Mouse (Mus musculus): ENCODE results near the gene Cntd1.
A peak's percentile ranks its signal among the peaks of the same experiment; 100 is the strongest.
"Not testable (repeated sequence)": the region's sequence is repeated elsewhere in the genome, so short reads cannot be mapped to it uniquely, and the experiment has no call there.

The Cntd1 gene

DNA sequence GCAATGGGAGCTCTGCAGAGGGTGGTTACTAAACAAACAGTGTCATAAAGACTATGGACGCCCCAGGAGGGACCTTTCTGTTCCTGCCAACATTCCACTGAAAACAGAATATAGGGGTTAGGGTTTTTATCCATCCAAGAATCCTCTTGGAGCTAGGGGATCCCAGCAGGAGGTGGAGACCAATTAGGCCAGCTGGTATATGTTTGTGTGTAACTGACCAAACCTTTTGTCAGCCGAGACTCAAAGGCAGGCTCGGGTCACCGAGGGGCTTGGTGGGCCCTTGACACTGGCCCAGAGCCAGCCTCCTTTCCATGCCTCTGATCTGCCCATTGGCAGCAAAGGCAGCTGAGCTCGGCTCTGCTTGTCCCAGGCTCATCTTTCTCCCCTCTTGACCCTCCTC lies 4.1 kb downstream of the Cntd1 start:
- DNase-seq (ENCODE audit: low read depth in 2 of 2, low spot score in 2 of 2): no peak

GRCm38 (mm10) chr11:101283805-101284204 lies 5.0 kb downstream of the Cntd1 start:
- DNase-seq (ENCODE audit: low read depth in 2 of 2, low spot score in 2 of 2): no peak

DNA sequence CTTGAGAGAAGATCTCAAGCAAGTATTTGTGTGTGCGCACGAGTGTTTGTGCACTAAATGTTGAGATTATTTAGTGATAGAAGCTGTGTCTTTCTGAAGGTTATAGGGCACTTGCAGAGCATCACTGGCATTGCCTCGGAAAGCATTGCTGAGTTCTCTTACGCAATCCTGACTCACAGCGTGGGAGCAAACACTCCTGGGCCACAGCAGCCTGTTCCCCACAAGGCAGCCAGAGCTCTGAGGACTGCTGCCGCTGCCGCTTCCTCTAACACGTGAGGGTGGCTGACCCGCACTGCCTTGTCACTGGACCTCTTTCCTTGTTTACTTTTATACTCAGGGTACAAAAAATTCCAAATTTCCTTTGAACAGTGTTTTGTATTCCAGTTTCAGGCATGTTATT lies 8.5 kb downstream of the Cntd1 start:
- DNase-seq (ENCODE audit: low read depth in 2 of 2, low spot score in 2 of 2): no peak

GRCm38 (mm10) chr11:101291231-101291630 lies 12.4 kb downstream of the Cntd1 start:
- no peak for DNase-seq (ENCODE audit: low read depth in 2 of 2, low spot score in 2 of 2)

DNA sequence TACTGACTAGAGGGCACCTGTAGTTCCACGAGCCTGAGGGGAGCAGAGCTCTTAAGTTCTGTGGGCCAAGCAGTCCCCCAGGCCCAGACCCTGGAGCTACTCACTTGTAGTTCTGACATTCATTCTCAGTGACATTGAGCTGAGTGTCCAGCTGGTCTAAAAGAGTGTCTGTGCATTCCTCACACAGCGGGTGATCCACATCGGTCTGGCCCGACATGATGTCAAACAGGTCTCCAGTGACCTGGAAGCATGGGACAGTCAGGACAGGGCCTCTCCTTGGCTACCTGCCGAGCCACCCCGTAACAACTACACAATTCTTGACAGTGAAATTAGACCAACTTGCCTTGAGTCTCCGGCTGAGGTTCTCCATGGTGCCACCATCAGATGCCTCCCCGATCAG lies 16.4 kb downstream of the Cntd1 start:
- DNase-seq (ENCODE audit: low read depth in 2 of 2, low spot score in 2 of 2): no peak

DNA sequence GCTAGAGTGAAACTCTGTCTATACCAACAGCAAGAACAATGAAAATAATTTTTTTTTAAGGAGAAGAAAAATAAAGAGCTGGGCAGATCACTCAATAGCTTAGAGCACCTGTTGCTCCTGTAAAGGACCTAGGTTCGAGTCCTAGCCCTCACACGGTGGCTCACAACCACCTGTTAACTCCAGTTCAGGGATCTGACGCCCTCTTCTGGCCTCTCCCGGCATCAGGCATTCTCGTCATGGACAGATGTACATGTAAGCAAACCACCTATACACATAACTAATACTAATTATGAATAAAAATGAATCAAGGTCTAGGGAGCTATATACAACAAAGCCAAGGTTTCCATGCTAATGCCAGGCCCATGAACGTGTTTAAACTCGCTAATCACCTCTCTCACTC lies 22.1 kb downstream of the Cntd1 start:
- no peak for DNase-seq (ENCODE audit: low read depth in 2 of 2, low spot score in 2 of 2)

DNA sequence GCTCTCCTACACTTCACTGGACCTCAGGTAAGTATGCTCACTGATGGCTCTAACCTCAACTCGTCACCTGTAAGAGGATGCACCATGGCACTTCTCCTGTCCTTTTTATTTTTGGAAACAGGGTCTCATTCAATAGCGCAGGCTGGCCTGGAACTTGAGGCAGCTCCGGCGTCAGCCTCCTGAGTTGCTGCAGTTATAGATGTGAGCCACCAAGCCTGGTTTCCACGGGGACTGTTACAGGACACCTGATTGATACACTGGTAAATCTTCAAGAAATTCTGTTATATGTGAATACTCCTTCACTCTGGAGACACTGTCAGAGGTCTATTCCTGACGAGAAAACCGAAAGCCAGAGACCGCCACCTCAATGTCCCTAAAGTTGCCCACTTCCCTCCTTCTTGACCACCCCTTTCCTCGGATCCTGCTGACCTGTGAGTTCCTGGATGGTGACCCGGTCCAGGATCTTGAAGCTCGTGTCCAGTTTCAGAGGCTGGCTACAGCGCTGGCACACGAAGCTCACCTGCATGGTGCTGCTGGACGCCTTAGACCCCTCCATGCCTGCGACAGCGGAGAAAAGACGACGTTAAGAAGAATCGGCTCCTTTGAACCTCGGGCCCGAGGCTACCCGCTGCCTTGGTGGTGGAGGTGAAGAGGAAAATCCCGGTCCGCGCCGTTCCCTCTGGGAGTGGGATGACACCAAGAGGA lies 22.6 kb downstream of the Cntd1 start:
- DNase-seq (ENCODE audit: low read depth in 2 of 2, low spot score in 2 of 2): no peak

GRCm38 (mm10) chr11:101302004-101302798 lies 23.4 kb downstream of the Cntd1 start, which contains the start of gene Becn1:
Becn1 (minus strand) TSS chr11:101302286.
- peak; percentile 91 to 94 for DNase-seq (ENCODE audit: low read depth in 2 of 2, low spot score in 2 of 2)

GRCm38 (mm10) chr11:101307744-101308143 lies 28.9 kb downstream of the Cntd1 start:
- no peak for DNase-seq (ENCODE audit: low read depth in 2 of 2, low spot score in 2 of 2)

GRCm38 (mm10) chr11:101311083-101311482 lies 32.3 kb downstream of the Cntd1 start:
- no peak for DNase-seq (ENCODE audit: low read depth in 2 of 2, low spot score in 2 of 2)

DNA sequence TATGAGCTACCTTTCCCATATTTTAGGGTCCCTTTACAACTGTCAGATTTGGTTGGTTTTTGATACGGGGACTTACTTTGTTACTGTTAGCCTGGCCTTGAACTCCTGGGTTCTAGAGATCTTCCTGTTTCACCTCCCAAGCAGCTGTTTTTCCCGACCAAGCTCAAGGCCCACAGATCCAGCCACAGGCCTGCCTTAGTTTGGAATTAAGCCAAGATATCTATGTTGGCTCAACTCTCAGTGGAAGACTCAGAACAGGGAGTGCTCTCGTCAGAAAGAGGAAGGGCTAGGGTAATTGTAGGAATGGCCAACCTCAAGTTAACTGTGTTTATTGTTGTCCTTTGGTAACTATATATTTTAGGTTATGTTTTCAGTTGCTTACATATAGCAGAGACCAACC lies 33.3 kb downstream of the Cntd1 start:
- no peak for DNase-seq (ENCODE audit: low read depth in 2 of 2, low spot score in 2 of 2)

DNA sequence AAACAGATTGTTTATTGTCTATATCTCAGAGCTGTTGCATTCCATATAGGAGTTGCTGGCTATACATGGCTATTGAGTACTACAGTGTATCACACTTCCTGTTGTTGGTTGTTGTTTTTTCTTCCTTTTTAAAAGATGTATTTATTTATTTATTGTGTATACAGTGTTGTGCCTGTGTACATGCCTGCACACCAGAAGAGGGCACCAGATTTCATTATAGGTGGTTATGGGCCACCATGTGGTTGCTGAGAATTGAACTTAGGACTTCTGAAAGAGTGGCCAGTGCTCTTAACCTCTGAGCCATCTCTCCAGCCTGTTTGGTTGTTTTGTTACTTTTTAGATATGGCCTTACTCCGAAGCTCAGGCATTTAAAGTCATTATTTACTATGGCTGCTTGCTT lies 35.8 kb downstream of the Cntd1 start:
- DNase-seq (ENCODE audit: low read depth in 2 of 2, low spot score in 2 of 2): no peak

DNA sequence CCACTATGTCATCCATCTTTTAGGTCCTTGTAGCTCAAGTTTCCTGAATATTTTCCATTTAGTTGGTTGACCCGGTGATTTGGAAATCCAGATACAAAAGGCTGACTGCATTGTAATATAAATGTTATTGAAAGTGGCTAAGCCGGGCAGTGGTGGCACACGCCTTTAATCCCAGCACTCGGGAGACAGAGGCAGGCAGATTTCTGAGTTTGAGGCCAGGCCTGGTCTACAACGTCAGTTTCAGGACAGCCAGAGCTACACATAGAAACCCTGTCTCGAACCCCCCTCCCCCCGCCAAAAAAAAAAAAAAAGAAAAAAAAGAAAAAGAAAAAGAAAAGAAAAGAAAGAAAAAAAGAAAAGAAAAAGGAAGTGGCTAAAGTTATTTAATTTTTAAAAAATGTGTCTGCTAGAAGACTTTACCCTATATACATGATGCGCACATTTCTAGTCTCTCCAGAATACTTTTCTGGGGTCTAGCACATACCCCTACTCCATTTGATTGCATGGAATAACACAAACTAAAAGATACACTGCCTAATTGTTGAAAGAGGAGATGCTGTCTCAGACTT lies 36.4 kb downstream of the Cntd1 start:
- no peak for DNase-seq (ENCODE audit: low read depth in 2 of 2, low spot score in 2 of 2)

- DNase-seq (ENCODE audit: low read depth in 2 of 2, low spot score in 2 of 2): peak; percentile 76 to 82
Measured at GRCm38 (mm10) chr11:101315665-101316500, 37.1 kb downstream of the Cntd1 start, which contains the start of gene Psme3. Psme3 (plus strand) TSS chr11:101316213.

- DNase-seq (ENCODE audit: low read depth in 2 of 2, low spot score in 2 of 2): no peak
Measured at GRCm38 (mm10) chr11:101316501-101316917, 37.7 kb downstream of the Cntd1 start.

DNA sequence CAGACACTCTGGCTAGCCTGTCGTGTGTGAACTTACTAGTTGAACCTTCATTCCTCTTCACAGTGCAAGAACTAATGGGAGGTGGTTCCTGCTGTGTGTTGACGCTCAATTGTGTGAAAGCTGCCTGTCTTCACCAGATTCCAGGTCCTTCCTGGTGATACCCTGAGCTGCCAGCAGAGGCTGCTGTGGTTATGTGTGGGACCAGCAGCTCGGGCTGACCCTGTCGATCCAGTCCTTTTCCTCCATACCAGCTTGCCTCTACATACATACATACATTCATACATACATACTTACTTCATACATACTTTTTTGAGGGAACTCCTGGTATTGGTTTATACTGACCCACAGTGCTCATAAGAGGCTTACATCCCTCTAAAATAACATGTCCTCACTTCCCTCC lies 44.8 kb downstream of the Cntd1 start:
- peak; percentile 23 to 40 for DNase-seq (ENCODE audit: low read depth in 2 of 2, low spot score in 2 of 2)

DNA sequence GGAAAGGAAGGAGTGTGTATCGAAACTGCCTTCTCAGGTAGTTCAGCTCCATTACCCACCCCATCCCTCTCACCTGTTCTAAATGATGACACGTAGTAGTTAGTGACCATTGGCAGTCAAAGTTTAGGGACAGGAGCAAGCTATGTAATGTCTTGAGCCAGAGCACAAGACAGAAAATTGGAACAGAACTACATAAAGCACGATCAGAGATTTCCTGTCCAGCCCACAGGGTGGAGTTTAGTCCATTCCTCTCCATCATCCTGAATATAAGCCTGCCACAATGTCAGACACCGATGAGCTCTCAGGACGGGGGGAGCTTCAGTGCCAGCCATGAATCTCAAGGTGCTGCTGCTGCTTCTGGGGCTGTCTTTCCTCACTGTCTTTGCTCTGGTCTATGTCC lies 46.0 kb downstream of the Cntd1 start, which contains the start of gene Aoc2:
Aoc2 (plus strand) TSS at position 301 of the 400 bp plus-strand sequence.
- DNase-seq (ENCODE audit: low read depth in 2 of 2, low spot score in 2 of 2): no peak

DNA sequence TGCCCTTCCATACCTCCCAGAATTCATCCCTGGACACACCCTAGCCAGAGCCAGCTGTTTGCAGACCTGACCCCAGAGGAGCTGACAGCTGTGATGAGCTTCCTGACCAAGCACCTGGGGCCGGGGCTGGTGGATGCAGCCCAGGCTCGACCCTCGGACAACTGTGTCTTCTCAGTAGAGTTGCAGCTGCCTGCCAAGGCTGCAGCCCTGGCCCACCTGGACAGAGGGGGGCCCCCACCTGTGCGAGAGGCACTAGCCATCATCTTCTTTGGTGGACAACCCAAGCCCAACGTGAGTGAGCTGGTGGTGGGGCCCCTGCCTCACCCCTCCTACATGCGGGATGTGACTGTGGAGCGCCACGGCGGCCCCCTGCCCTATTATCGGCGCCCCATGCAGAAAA lies 46.4 kb downstream of the Cntd1 start:
- DNase-seq (ENCODE audit: low read depth in 2 of 2, low spot score in 2 of 2): not testable (repeated sequence)

DNA sequence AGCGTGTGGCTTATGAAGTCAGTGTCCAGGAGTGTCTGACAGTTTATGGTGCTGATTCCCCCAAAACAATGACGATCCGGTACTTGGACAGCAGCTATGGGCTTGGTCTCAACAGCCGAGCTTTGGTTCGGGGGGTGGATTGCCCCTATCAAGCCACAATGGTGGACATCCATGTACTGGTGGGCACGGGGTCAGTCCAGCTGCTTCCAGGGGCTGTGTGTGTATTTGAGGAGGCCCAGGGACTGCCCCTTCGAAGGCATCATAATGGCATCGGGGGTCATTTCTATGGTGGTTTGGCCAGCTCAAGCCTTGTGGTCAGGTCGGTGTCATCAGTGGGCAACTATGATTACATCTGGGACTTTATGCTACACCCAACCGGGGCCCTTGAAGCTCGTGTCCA lies 47.3 kb downstream of the Cntd1 start:
- no peak for DNase-seq (ENCODE audit: low read depth in 2 of 2, low spot score in 2 of 2)

DNA sequence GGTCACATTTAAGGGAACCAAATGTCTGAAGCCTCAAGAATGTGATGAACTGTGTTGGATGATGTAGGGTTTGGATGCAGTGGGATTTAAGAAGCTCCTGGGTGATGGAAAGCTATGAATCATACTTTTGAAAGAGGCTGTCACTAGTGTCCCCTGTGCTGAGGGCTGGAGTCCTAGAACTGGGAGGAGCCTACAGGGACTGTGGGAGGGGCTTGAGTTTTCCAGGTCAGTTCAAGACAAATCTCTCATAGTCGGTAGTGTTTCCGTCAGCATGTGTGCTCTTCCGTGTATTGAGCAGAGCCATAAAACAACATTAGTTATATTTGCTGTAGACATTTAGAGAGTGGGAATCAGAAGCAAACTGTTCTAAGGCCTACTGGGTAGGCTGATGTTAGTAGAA lies 48.5 kb downstream of the Cntd1 start:
- DNase-seq (ENCODE audit: low read depth in 2 of 2, low spot score in 2 of 2): no peak
